Mouse (Mus musculus) adrenal gland, postnatal 14 days (tissue): Measurements from ENCODE around the gene Birc7. TPM values are rescaled to one million over a fixed set of nuclear protein-coding genes. Genes with fewer than 3 reads are reported as not detected.

Experiments
- DNase-seq: peaks from one replicate; pipeline ENCODE4 v3.0.0; 2021; ENCODE audit warnings: mixed read lengths
- long read RNA-seq, 2 experiments: library from polyadenylated mRNA; stranded (forward); transcript quantifications; one replicate each; pipeline ENCODE4 v2.0.0; 2021
- total RNA-seq: library from RNA; stranded (reverse); gene quantifications from 2 replicates; pipeline ENCODE4 v1.2.3, GENCODE M21; 2021

Birc7 gene
- total RNA-seq = not detected in 2 replicates
- long read RNA-seq, experiment 1 = 0 reads
- long read RNA-seq, experiment 2 = 0 reads

DNA sequence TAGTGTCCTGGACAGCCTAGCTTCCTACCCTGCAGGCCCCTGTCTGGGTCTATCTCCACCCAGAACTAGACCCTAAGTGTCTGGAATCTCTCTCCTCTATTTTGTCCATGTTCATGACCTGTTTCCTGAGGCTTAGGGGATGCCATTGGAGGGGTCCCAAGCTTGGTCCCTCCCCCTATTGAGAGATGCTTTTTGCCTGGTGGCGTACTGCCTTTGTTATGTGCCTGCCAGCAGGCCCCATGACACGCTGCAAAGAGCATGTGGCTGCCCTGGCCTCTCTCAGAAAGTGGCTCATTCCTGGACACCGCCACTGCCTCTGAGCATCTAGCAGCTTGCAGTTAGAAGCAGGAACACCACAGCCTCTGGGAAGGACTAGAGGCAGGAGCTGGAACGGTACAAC lies at the start of gene Birc7:
Gene Birc7 (plus strand): TSS at position 301 of the 400 bp plus-strand sequence.
- DNase-seq = no peak

DNA sequence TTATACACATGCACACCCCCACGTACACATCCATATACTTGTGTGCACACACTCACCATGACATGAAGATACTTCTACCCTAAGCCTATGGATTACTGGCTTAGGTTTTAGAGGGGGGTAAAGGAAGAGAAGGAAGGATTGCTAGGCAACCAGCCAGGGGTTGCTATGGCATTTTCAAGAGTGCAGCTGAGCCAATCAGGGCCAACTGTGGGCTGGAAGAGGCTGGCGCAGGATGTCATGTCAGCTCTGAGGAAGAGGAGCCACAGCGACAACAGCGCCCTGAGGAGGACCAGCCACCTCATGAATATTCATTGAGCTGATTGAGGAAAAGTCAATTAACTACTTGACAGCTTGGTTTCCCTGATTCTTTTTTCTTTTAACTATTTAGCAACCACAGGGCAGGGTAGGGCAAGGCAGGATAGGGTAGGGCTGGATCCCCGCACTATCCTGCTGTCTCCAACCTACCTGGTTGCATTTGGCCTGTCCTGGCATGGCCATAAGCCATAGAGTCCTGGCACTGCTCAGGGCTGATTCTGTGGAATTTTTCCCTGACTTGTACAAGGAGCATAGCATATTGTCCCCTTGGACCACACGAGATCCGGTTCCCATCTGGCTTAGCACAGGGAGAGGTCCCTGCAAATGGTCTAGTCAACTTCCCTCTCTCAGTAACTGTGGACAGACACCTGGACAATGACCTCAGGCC lies 49.3 kb upstream of the Birc7 start:
- DNase-seq = no peak

DNA sequence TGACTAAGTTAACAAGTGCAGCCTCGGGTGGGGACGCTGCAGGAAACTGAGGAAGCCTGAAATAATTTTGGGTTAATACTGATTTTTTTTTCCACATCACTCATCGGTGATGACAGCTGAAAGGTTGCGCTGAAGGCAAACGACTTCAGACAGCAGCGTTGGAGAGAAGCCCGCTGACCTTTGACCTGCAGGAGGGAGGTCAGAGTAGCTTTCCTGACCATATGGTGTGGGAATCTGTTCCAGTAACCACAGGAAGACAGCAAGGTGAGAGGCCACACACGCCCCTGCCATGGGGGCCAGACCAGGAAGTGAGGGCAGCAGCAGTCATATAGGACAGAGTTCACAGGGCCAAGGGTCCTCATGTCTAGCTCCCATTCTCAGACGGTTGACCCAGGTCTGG lies 47.5 kb upstream of the Birc7 start:
- no peak for DNase-seq

GRCm38 (mm10) chr2:180885270-180885669 lies 43.6 kb upstream of the Birc7 start:
- no peak for DNase-seq

- DNase-seq = no peak
Measured at GRCm38 (mm10) chr2:180889271-180889920, 39.4 kb upstream of the Birc7 start.

- DNase-seq = no peak
Measured at GRCm38 (mm10) chr2:180889921-180890280, 38.9 kb upstream of the Birc7 start.

DNA sequence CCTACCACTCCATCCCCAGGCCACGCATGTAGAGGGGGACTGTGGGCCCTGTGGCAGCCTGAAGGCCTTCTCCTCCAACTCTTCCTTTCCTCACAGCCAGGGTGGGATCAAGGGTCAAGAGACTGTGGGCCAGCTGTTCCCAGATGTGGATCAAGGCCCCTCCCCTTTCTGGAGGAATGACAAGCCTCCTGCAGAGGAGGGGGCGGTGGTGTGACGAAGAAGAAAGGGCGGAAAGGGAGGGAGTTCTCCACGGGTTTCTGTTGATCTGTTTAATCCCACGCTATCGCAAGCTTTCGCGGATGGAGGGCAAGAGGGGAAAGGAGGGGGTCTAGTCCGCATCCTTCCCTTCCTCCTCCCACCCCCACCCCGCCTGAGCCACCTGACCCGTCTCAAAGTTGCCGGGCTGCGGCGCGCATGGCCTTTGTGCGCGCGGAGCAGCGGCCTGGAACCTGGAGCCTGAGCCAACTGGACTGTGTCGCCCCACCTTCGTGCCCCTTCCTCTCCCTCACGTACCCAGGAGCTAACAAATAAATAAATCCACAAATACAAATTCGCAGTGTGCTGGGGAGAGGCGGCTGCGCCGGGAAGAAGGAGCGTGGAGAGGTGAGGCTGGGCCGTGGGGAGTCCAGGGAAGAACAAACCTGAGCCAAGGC lies 38.3 kb upstream of the Birc7 start:
- no peak for DNase-seq

DNA sequence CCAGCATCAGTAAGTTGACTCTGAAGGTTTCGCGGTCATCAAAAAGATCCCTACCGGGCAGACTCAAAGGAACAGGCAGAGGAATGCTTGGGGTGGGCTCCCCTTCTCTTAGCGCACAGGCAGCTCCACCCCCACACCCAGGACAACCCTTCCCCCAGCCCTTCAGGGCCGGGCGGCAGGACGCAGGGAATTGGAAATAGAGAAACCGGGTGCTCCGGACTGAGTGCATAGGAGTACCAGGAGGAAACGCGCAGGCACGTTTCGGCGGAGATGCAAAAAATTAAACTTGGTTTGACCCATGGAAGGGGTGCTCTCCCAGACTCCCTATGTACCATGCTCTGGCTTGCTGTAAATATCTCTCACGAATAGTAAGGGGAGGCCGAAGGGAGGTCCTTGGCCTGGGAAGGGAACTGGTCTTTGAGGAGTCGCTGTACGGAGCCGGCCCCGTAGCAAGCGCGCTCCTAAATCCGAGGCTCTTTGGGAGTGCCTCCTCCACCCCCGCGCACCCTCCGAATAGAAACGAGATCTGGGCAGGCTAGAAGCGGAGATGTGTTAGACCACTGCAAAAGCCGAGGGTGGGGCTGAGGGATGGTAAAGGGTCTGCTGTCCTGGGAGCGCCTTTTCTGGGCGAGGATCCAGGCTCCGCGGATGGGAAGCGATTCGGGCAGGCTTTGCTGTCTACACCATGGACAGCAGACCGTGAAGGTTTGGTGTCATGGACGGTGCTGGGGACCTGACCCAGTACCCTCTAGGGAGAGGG lies 37.6 kb upstream of the Birc7 start:
- no peak for DNase-seq

GRCm38 (mm10) chr2:180891835-180892323 lies 36.9 kb upstream of the Birc7 start:
- DNase-seq = no peak

- peak; percentile 31 for DNase-seq
Measured at GRCm38 (mm10) chr2:180892841-180893521, 35.8 kb upstream of the Birc7 start.

- peak; percentile 22 for DNase-seq
Measured at GRCm38 (mm10) chr2:180893537-180894028, 35.2 kb upstream of the Birc7 start.

DNA sequence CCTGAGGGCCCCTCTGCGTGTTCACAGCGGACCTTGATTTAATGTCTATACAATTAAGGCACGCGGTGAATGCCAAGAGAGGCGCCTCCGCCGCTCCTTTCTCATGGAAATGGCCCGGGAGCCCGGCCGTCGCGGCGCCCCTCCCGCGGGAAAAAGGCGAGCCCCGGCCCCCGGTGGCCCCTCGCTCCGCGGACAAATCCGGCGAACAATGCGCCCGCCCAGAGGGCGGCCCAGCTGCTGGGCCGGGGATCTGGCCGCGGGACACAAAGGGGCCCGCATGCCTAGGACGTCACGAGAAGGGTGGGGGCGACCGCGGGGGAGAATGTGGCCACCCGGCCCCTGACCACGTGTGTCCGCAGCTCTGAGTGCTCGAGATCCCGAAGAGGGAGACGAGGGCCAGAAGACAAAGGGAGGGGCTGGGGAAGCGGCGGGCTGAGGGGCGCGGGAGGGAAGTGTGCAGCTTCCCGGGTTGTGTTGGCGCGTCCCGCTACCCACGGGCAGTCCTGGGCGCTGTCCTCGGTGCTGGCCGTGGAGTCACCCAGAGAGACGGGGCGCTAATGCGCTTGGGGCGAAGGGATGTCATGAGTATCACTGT lies 34.7 kb upstream of the Birc7 start:
- DNase-seq = peak; percentile 84

GRCm38 (mm10) chr2:180894734-180895133 lies 34.1 kb upstream of the Birc7 start:
- DNase-seq = peak; percentile 72

GRCm38 (mm10) chr2:180895321-180895720 lies 33.5 kb upstream of the Birc7 start:
- DNase-seq = no peak

DNA sequence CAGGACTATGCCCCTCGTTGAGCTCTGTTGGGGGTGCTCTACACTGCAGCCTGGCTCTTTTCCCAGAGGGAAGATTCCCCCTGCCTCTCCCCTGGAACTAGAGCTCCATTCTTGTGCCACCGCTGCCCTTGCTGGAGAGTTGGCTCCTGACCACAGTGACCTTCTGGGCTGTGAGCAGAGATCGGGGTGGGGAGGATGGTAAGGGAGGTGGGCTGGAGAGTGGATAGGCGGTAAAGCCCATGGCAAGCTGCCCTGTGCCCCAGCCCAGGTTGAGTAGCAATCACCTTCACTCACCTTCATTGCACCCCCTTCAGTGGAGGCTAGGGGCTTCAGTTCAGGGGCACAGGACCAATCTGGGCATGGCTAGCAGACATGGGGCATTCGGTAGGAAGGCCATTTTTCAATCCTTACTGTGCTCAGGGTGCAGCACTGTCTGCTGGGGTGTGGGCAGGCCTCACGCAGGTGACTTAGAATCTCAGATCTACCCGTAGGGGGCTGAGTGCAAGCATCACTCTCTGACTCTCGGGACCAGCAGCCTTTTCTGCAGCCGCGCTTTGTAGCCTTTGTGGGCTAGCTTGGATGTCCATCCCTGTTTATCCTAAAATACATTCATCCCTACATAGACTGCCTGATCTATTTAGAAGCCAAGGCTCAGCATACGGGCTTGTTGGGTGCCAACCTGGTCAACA lies 32.8 kb upstream of the Birc7 start:
- DNase-seq = no peak

GRCm38 (mm10) chr2:180896819-180897625 lies 31.8 kb upstream of the Birc7 start:
- no peak for DNase-seq

GRCm38 (mm10) chr2:180897857-180898256 lies 31.0 kb upstream of the Birc7 start:
- no peak for DNase-seq

- no peak for DNase-seq
Measured at GRCm38 (mm10) chr2:180902086-180902485, 26.7 kb upstream of the Birc7 start.

DNA sequence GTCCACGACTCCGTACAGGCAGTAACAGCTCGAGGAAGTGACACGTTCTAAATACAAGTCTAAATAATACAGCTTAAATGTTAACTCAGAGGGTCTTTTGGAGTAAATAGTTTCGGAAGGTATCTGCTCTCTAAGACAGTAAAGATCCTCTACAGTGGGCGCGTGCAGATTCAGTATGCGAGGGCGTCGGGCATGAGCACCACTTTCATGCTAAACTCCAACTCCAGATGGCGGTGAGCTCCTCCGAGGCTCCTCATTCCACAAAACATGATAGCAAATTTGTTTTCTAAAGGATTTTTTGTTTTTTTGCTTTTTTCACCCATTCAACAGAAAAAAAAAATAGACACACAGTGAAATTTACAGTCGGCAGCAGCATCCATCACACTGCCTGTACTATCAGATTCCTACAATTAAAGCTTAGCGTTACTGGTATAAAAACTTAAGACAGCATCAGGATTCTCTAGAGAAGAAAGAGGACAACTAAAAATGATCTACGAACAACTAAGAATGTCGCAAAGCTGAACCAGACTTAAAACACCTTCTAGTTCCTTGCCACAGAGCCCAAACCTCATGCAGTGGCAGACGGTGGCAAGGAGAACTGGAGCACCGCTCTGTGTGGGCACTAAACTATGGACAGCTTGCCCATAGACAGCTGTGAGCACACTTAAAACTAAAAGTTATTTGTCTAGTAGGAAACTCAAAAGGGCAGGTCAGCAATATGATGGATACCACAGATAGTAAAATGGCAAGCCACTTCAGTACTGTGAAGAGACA lies 24.2 kb upstream of the Birc7 start:
- no peak for DNase-seq
